Comparison of ENCODE assay signal across 8 mouse cellular contexts in the genomic region with DNA sequence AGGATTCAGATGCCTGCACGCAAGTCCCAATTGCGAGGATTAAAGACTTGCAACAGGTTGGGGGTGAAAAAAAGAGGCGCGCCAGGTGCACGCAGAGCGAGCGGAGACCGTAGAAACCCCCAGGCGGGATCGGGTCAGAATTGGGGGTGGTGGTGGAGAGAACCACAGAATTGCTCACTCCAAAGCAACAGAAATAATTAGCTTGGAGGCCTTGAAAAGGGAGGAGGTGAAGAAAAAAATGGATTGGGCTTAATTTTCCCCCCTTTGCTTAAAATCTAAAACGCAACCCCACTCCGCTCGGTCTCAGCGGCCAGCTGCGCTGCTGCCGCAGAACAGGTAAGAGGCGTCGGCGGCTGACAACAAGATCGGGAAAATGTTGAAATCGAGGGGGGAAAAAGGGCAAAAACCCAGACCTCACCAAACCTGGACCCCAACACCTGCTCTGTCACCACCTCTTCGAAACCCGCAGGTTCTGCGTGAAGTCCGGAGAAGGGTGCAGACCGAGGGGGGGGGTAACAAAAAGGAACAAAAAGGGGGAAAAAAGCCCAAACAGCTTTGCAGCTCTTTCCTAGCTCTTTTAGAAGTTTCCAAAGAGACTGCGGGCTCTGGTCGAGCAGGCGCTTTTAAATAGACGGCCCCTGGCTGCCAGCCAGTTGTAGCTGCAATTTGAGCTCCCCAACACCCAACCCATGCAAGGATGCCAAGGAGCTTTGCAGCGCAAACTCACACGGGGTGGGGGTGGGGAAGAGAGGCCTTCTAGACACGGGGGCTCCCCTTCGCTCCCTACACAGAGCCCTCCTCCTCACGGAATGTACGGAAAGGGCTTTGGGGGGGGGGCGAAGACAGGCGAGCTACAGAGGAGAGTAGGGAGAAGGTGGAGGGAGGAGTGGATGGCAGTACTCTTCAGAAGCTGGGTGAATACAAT. TPM values are rescaled to one million over a fixed set of nuclear protein-coding genes. Genes with fewer than 3 reads are reported as not detected.
A peak's percentile ranks its signal among the peaks of the same experiment; 100 is the strongest.
DNase-seq lines count a peak whose midpoint lies in the region; ATAC-seq and TF ChIP-seq lines count a peak whose summit lies in the region.

Igfbp5 (minus strand) TSS at position 598 of the 925 bp plus-strand sequence.

- peaks cover 63% of the 10 kb centered on the region for H3K4me1 ChIP-seq in hindbrain, embryonic 15.5 days (replicated peaks)
- H3K4me1 ChIP-seq in stomach, embryonic 15.5 days: peaks cover 43% of the 10 kb centered on the region

- TF ChIP-seq CTCF in gastrocnemius, adult 2 months (IDR thresholded peaks at IDR 0.05): no peak

- under 1% methylated on average over 38 of the region's 38 CpGs for WGBS in hindbrain, embryonic 15.5 days
- WGBS in stomach, embryonic 15.5 days: 1% methylated on average over 38 of the region's 38 CpGs

- H3K27me3 ChIP-seq in hindbrain, embryonic 15.5 days: no peaks in the 10 kb centered on the region
- H3K27me3 ChIP-seq in stomach, embryonic 15.5 days (replicated peaks): no peaks in the 10 kb centered on the region

- H3K36me3 ChIP-seq in hindbrain, embryonic 15.5 days: no peaks in the 10 kb centered on the region
- no peaks in the 10 kb centered on the region for H3K36me3 ChIP-seq in stomach, embryonic 15.5 days

- no peaks in the 10 kb centered on the region for H3K9me3 ChIP-seq in hindbrain, embryonic 15.5 days
- no peaks in the 10 kb centered on the region for H3K9me3 ChIP-seq in stomach, embryonic 15.5 days

- DNase-seq in NIH3T3 (ENCODE audit: low read depth): peak; percentile 80
- peak; percentile 81 for DNase-seq in cerebellum, adult 9-11 months
- DNase-seq in gastrocnemius, adult 2 months: peak; percentile 94
- peak in 1 of 2 experiments; percentile 58 for DNase-seq in left cerebral cortex, adult 8-10 months (ENCODE audit: low spot score in 2 of 2)
- DNase-seq in lung, postnatal 4 days: peak; percentile 83 to 86
- no peak for DNase-seq in thymus, postnatal 4 days

- H3K4me3 ChIP-seq in gastrocnemius, adult 2 months: peak within 1 kb of the TSS; percentile 71
- peak within 1 kb of the TSS; percentile 54 for H3K4me3 ChIP-seq in hindbrain, embryonic 15.5 days
- H3K4me3 ChIP-seq in stomach, embryonic 15.5 days (replicated peaks): peak within 1 kb of the TSS; percentile 65

- H3K4me2 ChIP-seq in hindbrain, embryonic 15.5 days: peak within 1 kb of the TSS; percentile 98
- peak within 1 kb of the TSS; percentile 83 for H3K4me2 ChIP-seq in stomach, embryonic 15.5 days

- peak; percentile 56; the same call in 1 of the 2 replicates for ATAC-seq in hindbrain, embryonic 15.5 days (ENCODE audit: low FRiP score, low read depth)
- peak; percentile 32 for ATAC-seq in stomach, embryonic 15.5 days (ENCODE audit: insufficient read depth, low FRiP score, low read depth)

- peak within 1 kb of the TSS; percentile 89 for H3K27ac ChIP-seq in gastrocnemius, adult 2 months
- H3K27ac ChIP-seq in hindbrain, embryonic 15.5 days (replicated peaks): peak within 1 kb of the TSS; percentile 78
- H3K27ac ChIP-seq in stomach, embryonic 15.5 days: peak within 1 kb of the TSS; percentile 95

- peak within 1 kb of the TSS; percentile 64 for H3K9ac ChIP-seq in hindbrain, embryonic 15.5 days
- peak within 1 kb of the TSS; percentile 73 for H3K9ac ChIP-seq in stomach, embryonic 15.5 days

- intact Hi-C loops in gastrocnemius, adult 2 months (cut with DNase I): loop anchor here (2.0 to 5.0 kb wide), 4 partner anchors 92 to 488 kb away; no protein-coding TSS in a partner anchor

RNA-seq across cellular contexts. Expression of gene Igfbp5, which starts in this region (rescaled TPM):
- 100 to 1,000 TPM; 248 to 267 TPM for total RNA-seq in gastrocnemius, adult 2 months (2021)
- 48.5 and 56.5 TPM in 2 replicates for polyA plus RNA-seq in hindbrain, embryonic 15.5 days (2015; fragmentation: Nextera tagmentation; extraction: Ambion mirVana)
- 10 to 100 TPM; 65.8 to 95.2 (median 82.5) TPM for total RNA-seq in left cerebral cortex, adult 8-10 months (2022)
- 89.8 and 94.7 TPM in 2 replicates for polyA plus RNA-seq in stomach, embryonic 15.5 days (2015; fragmentation: Nextera tagmentation; extraction: Ambion mirVana)
